Mouse (Mus musculus): Measurements from ENCODE around the gene C87499. TPM values are rescaled to one million over a fixed set of nuclear protein-coding genes. Genes with fewer than 3 reads are reported as not detected.

The C87499 gene
- not detected for total RNA-seq (2021)

GRCm38 (mm10) chr4:88634311-88634710 is at the start of gene C87499:
TSS of gene C87499 (minus strand) at chr4:88634411.
- no peak for DNase-seq

GRCm38 (mm10) chr4:88683812-88684211 is 49.6 kb upstream of the C87499 start, which contains the start of gene Ifna2:
TSS of gene Ifna2 (minus strand) at chr4:88683912.
- DNase-seq = no peak

GRCm38 (mm10) chr4:88681353-88681752 is 47.1 kb upstream of the C87499 start:
- DNase-seq = no peak

GRCm38 (mm10) chr4:88680362-88680761 is 46.2 kb upstream of the C87499 start:
- DNase-seq = peak; percentile 14

GRCm38 (mm10) chr4:88676824-88677223 is 42.6 kb upstream of the C87499 start, which contains the start of gene Ifna16:
TSS of gene Ifna16 (minus strand) at chr4:88676924.
- no peak for DNase-seq

GRCm38 (mm10) chr4:88655461-88655860 is 21.2 kb upstream of the C87499 start:
- DNase-seq = no peak

GRCm38 (mm10) chr4:88653644-88654043 is 19.4 kb upstream of the C87499 start:
- DNase-seq = no peak

- DNase-seq = no peak
These were observed 10.1 kb upstream of the C87499 start, which contains the start of gene Ifna13 for GRCm38 (mm10) chr4:88644359-88644758. TSS of gene Ifna13 (minus strand) at chr4:88644459.

- no peak for DNase-seq
These were observed 8.3 kb upstream of the C87499 start for GRCm38 (mm10) chr4:88642526-88642925.

GRCm38 (mm10) chr4:88641077-88641831 is 7.0 kb upstream of the C87499 start:
- peak; percentile 99 for DNase-seq

- no peak for DNase-seq
These were observed 6.5 kb upstream of the C87499 start for GRCm38 (mm10) chr4:88640704-88641076.

- no peak for DNase-seq
These were observed 30.9 kb downstream of the C87499 start, which contains the start of gene Ifna12 for GRCm38 (mm10) chr4:88603276-88603675. TSS of gene Ifna12 (minus strand) at chr4:88603376.

GRCm38 (mm10) chr4:88592285-88592684 is 41.9 kb downstream of the C87499 start, which contains the start of gene Ifna9:
TSS of gene Ifna9 (minus strand) at chr4:88592385.
- no peak for DNase-seq

Other genes starting within 250 kb of the C87499 start
- 1 to 10 TPM; 4.7 to 4.8 TPM for gene Hacd4, start 195.5 kb downstream of the C87499 start, total RNA-seq (2021)
- gene Ifnb1, start 111.6 kb downstream of the C87499 start, total RNA-seq (2021) = not detected
- not detected for gene Ifna15, start 76.2 kb downstream of the C87499 start, total RNA-seq (2021)
- gene Ifna14, start 62.6 kb downstream of the C87499 start, total RNA-seq (2021) = not detected
- gene Ifna9, start 42.0 kb downstream of the C87499 start, total RNA-seq (2021) = not detected
- not detected for gene Ifna12, start 31.0 kb downstream of the C87499 start, total RNA-seq (2021)
- gene Ifna13, start 10.0 kb upstream of the C87499 start, total RNA-seq (2021) = not detected
- not detected for gene Ifna16, start 42.5 kb upstream of the C87499 start, total RNA-seq (2021)
- gene Ifna2, start 49.5 kb upstream of the C87499 start, total RNA-seq (2021) = not detected
- not detected for gene Ifnab, start 56.9 kb upstream of the C87499 start, total RNA-seq (2021)
- under 1 TPM; 0.36 to 0.52 TPM for gene Gm26566, start 87.4 kb upstream of the C87499 start, total RNA-seq (2021)
- 10 to 100 TPM; 89.6 to 91.9 TPM for gene Klhl9, start 88.1 kb upstream of the C87499 start, total RNA-seq (2021)
- not detected for gene Gm13271, start 120.5 kb upstream of the C87499 start, total RNA-seq (2021)
- gene Gm13283, start 125.7 kb upstream of the C87499 start, total RNA-seq (2021) = not detected
- not detected for gene Gm13290, start 139.4 kb upstream of the C87499 start, total RNA-seq (2021)
- not detected for gene Gm13289, start 142.5 kb upstream of the C87499 start, total RNA-seq (2021)
- not detected for gene Gm13272, start 145.4 kb upstream of the C87499 start, total RNA-seq (2021)
- gene Ifnz, start 147.7 kb upstream of the C87499 start, total RNA-seq (2021) = under 1 TPM in 1 of 2 experiments, not detected in 1; 0.23 TPM
- not detected for gene Gm13276, start 151.3 kb upstream of the C87499 start, total RNA-seq (2021)
- gene Gm13277, start 154.2 kb upstream of the C87499 start, total RNA-seq (2021) = not detected
- not detected for gene Gm13278, start 157.1 kb upstream of the C87499 start, total RNA-seq (2021)
- gene Gm13275, start 160.1 kb upstream of the C87499 start, total RNA-seq (2021) = not detected
- not detected for gene Gm13279, start 163.0 kb upstream of the C87499 start, total RNA-seq (2021)
- under 1 TPM in 1 of 2 experiments, not detected in 1; 0.31 TPM for gene Gm13285, start 165.3 kb upstream of the C87499 start, total RNA-seq (2021)
- not detected for gene Gm13287, start 168.8 kb upstream of the C87499 start, total RNA-seq (2021)
- under 1 TPM in 1 of 2 experiments, not detected in 1; 0.14 TPM for gene Gm13288, start 171.1 kb upstream of the C87499 start, total RNA-seq (2021)
- gene Ifna7, start 181.8 kb upstream of the C87499 start, total RNA-seq (2021) = not detected
- gene Ifna11, start 185.5 kb upstream of the C87499 start, total RNA-seq (2021) = not detected
- gene Ifna6, start 193.0 kb upstream of the C87499 start, total RNA-seq (2021) = not detected
- gene Ifna5, start 201.1 kb upstream of the C87499 start, total RNA-seq (2021) = not detected
- not detected for gene Ifna4, start 207.4 kb upstream of the C87499 start, total RNA-seq (2021)
- not detected for gene Ifna1, start 215.7 kb upstream of the C87499 start, total RNA-seq (2021)
- not detected for gene Ifne, start 245.8 kb upstream of the C87499 start, total RNA-seq (2021)

All from heart, postnatal 4 days (tissue).